Mouse (Mus musculus) CH12.LX (cell line): ENCODE measurements around the gene Hlx.

ENCODE experiments used
- BHLHE40 ChIP-seq: IDR thresholded peaks from 2 replicates; pipeline ENCODE4 v1.6.1; 2011; ENCODE audit warnings: mild to moderate bottlenecking, low read depth, low read length, improper control_type of control experiment
- CTCF ChIP-seq, 2 experiments: IDR thresholded peaks in 1 of 2; conservative IDR thresholded peaks in 1 of 2; 2 replicates each; pipeline ENCODE4 v1.5.1; 2011 to 2012; ENCODE audit warnings: low read depth in 2 of 2, low read length in 2 of 2, improper control_type of control experiment in 1 of 2, inconsistent platforms in 1 of 2, mild to moderate bottlenecking in 1 of 2, moderate library complexity in 1 of 2
- POLR2A ChIP-seq: IDR thresholded peaks from 2 replicates; pipeline ENCODE4 v1.6.1; 2011; ENCODE audit warnings: low read depth, mild to moderate bottlenecking, improper control_type of control experiment, low read length
- USF2 ChIP-seq: conservative IDR thresholded peaks from 2 replicates; pipeline ENCODE4 v1.6.1; 2011; ENCODE audit warnings: low read depth, low read length, improper control_type of control experiment

DNA sequence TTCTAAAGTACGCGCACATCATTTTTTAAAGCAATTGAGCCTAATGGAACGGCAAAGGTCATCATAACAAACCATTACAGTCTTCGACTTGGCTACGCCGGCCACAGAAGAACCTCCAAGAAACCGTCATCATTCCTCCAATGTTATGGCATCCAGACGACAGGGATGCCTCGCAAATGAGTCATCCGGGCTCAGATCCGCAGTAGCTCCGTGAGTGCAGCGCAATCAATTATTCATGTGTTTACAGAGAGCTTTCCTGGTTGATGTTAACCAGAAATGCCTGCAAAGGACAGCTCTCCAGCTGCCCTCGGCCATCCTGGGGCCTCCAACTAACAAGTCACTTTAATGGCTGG is 49.7 kb upstream of the Hlx start:
- TF ChIP-seq CTCF (conservative IDR thresholded peaks at IDR 0.05 in 1 of 2, IDR thresholded peaks at IDR 0.05 in 1 of 2; ENCODE audit: low read depth in 2 of 2, low read length in 2 of 2) (no peak), POLR2A (no peak), USF2 (no peak), BHLHE40 (no peak)
